16 mouse cellular contexts compared by ENCODE assay signal in genomic region chr13:93648387-93649130, GRCm38 (mm10). TPM values are rescaled to one million over a fixed set of nuclear protein-coding genes. Genes with fewer than 3 reads are reported as not detected.
DNase-seq lines count a peak whose midpoint lies in the region; ATAC-seq lines count a peak whose summit lies in the region.
"Had no signal": no experiment of that assay in that cellular context is flagged by ENCODE, and none has a peak within 500 bp of the region (broad histone marks: within the 10 kb centered on the region; RNA-seq: fewer than 3 reads in every experiment).

No protein-coding gene starts in this region.

- ATAC-seq in erythroid progenitor cell, adult 5-6 weeks (replicated peaks; ENCODE audit: low FRiP score, poor library complexity, severe bottlenecking) = no peak
- ATAC-seq: forebrain, embryonic 15.5 days; midbrain, embryonic 16.5 days had no signal

- intact Hi-C loops in heart, postnatal 25 days (cut with DNase I) = no loop called here

- peak; percentile 43 for DNase-seq in heart, adult 11 months
- DNase-seq in heart, postnatal 25 days (ENCODE audit: low spot score) = no peak
- DNase-seq in urinary bladder, postnatal 36 days (ENCODE audit: low spot score in 2 of 2) = peak; percentile 21 to 37
- DNase-seq in urinary bladder, postnatal 10 days (ENCODE audit: low spot score) = no peak
- peak; percentile 29 for DNase-seq in liver
- DNase-seq in yolk sac, embryonic 10.5 days (ENCODE audit: low spot score) = peak; percentile 89
- no peak for DNase-seq in layer of hippocampus, postnatal 14 days (ENCODE audit: low spot score in 2 of 2)
- DNase-seq: cerebellum, postnatal 10 days; left cerebral cortex, postnatal 4 days; right cerebral cortex, postnatal 14 days had no signal

RNA-seq across cellular contexts. Expression of gene Bhmt, which starts 10.8 kb away (rescaled TPM):
- not detected for total RNA-seq in heart, postnatal 25 days (2021)
- total RNA-seq in erythroid progenitor cell, adult 5-6 weeks (2015; ENCODE audit: low replicate concordance) = not detected in 2 replicates
- total RNA-seq in erythroid progenitor cell, adult 5-6 weeks (2017; ENCODE audit: low replicate concordance) = not detected in 2 replicates
- total RNA-seq in layer of hippocampus, postnatal 14 days (2021) = under 1 TPM in 1 of 2 experiments, not detected in 1; 0.32 TPM
- total RNA-seq: CH12.LX; granulocyte monocyte progenitor cell, adult 5-6 weeks; layer of hippocampus, postnatal 25 days; left cerebral cortex, postnatal 4 days had no signal

RNA-seq across cellular contexts. Expression of gene Bhmt2, which starts 25.5 kb away (rescaled TPM):
- total RNA-seq in heart, postnatal 25 days (2021) = not detected
- not detected in 2 replicates for total RNA-seq in erythroid progenitor cell, adult 5-6 weeks (2015; ENCODE audit: low replicate concordance)
- total RNA-seq in erythroid progenitor cell, adult 5-6 weeks (2017; ENCODE audit: low replicate concordance) = not detected in 2 replicates
- total RNA-seq in layer of hippocampus, postnatal 14 days (2021) = under 1 TPM; 0.41 TPM
- total RNA-seq: CH12.LX; granulocyte monocyte progenitor cell, adult 5-6 weeks had no signal

RNA-seq across cellular contexts. Expression of gene Dmgdh, which starts 25.7 kb away (rescaled TPM):
- not detected for total RNA-seq in heart, postnatal 25 days (2021)
- total RNA-seq in erythroid progenitor cell, adult 5-6 weeks (2015; ENCODE audit: low replicate concordance) = not detected in 2 replicates
- not detected in 2 replicates for total RNA-seq in erythroid progenitor cell, adult 5-6 weeks (2017; ENCODE audit: low replicate concordance)
- total RNA-seq in layer of hippocampus, postnatal 14 days (2021) = under 1 TPM; 0.24 to 0.48 TPM
- total RNA-seq: granulocyte monocyte progenitor cell, adult 5-6 weeks had no signal

Comparison
In these comparisons a context has a peak if more than half of its experiments do, and no peak if none do; other contexts are left out.
1. DNase-seq: peak in heart, adult 11 months (single experiment), urinary bladder, postnatal 36 days (2 of 2), liver (single experiment) and yolk sac, embryonic 10.5 days (single experiment); none in heart, postnatal 25 days (single experiment), urinary bladder, postnatal 10 days (single experiment) and layer of hippocampus, postnatal 14 days (0 of 2).